Mouse (Mus musculus) adrenal gland, adult 18-20 months (tissue): ENCODE data around the gene Sh2b3. TPM values are rescaled to one million over a fixed set of nuclear protein-coding genes. Genes with fewer than 3 reads are reported as not detected.
"Not testable (repeated sequence)": the region's sequence is repeated elsewhere in the genome, so short reads cannot be mapped to it uniquely, and the experiment has no call there.

Experiments
- DNase-seq, 2 experiments: peaks; one replicate each; pipeline ENCODE4 v3.0.0; 2021 to 2022; ENCODE audit warnings: low spot score in 2 of 2
- long read RNA-seq, 2 experiments: library from polyadenylated mRNA; stranded (forward); transcript quantifications; one replicate each; pipeline ENCODE4 v2.0.0; 2021
- total RNA-seq, 2 experiments: library from RNA; stranded (reverse); gene quantifications; 1 replicate in 1 of 2; 2 replicates in 1 of 2; pipeline ENCODE4 v1.2.3; 2021

The Sh2b3 gene
- 10 to 100 TPM; 28.4 to 29.6 TPM for total RNA-seq
- long read RNA-seq, experiment 1, full-length matches to known transcripts = 17 of 33 reads
- long read RNA-seq, experiment 1, partial matches to known transcripts = 4 of 33 reads
- long read RNA-seq, experiment 1, other reads (novel, unspliced or antisense) = 12 of 33 reads
- long read RNA-seq, experiment 2, full-length matches to known transcripts = 21 of 43 reads
- long read RNA-seq, experiment 2, partial matches to known transcripts = 10 of 43 reads
- long read RNA-seq, experiment 2, other reads (novel, unspliced or antisense) = 12 of 43 reads

DNA sequence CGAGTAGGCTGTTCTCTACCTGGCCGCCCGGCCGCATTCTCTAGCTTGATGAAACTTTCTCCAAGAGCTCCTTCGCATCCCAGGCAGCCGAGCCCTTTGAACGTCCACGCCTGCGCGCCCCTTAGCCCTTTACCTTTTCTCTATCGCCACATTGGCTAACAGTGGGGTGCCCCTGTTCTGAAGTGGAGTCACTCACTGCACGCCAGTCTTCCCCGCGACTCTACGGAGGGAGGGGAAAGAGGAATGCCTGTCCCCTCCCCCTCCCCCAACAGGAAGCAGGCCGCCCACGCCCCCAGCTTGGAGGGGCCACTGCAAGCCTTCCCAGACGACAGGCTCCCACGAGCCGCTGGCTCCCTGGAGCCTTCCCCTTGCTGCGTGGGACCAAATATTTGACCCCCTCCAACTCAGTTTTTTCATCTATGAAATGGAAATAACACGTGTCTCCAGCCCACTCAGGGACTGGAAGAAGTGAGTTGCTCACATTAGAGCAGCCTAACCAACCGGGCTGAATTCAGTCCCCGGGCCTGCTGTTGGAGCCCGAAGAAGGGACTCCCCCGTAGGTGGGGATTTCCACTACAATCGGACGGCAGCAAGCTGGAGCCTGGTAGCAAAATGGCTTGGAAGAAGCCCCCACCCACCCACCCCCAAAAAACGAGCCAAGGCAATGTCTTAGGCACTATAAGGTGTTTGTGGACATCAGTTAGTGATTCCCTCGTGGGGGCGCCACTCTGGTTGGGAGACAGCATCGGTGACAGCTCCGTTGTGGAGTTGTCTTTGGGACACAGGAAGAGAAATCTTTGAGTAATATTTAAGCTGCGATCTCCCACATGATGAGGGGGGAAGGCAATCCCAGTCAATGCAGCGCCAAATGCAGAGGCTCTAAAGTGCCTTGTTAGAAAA, at the start of gene Sh2b3:
Gene Sh2b3 (minus strand): TSS at position 206 of the 900 bp plus-strand sequence.
- peak in 1 of 2 experiments; percentile 24 for DNase-seq

DNA sequence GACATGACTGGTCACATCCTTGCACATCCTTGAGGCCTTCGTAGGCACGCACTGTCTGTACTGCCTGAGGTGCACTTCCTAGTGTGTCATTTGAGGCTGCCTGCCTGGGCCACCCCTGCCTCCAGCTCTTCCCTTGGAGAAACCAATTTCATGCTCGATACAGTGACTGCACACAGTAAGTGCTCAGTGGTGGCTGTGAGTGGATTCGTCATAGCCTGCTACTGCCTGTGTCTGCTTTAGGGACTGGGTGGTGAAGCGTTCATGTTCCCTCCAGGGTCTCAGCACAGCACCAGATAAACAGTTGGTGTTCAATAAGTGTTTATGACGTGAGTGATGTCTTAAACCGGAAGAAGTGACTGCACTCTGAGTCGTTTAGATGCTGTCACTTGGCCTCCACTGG, 45.9 kb upstream of the Sh2b3 start:
- no peak for DNase-seq

DNA sequence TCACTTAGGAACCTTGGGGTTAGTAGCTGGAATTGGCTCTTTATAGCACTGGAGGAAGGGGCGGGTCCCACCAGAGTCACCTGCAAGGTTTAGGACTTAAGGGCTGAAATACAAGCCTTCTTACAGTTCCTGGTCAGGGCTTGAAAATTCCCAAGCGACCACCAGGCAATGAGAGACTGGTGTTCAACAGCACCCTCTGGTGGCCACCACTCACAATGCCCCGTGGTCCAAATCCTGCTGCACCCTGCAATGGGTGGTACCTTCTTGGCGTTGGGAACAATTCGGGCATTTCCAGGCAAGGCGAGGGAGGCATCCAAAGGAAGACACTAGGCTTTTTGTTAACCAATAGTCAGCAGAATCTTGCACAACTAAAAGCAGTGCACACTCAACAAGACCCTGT, 41.8 kb upstream of the Sh2b3 start:
- DNase-seq = peak; percentile 36 to 52

DNA sequence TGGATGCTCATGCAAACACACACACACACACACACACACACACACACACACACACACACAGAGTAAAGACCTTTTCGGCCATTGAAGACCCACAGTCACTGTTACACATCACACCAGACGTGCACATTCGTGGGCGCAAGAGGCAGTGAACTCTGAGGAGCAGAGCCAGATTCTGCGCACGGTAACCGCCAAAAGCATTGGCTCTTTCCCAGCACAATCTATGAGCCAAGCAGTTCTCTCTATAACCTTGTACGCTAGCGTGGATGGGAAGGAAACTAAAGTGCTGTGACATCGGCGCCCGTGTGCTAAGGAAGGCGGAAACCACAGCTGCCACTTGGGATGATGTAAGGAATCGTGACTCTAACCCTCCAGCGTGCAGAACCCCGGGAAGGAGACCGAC, 41.3 kb upstream of the Sh2b3 start:
- no peak for DNase-seq

DNA sequence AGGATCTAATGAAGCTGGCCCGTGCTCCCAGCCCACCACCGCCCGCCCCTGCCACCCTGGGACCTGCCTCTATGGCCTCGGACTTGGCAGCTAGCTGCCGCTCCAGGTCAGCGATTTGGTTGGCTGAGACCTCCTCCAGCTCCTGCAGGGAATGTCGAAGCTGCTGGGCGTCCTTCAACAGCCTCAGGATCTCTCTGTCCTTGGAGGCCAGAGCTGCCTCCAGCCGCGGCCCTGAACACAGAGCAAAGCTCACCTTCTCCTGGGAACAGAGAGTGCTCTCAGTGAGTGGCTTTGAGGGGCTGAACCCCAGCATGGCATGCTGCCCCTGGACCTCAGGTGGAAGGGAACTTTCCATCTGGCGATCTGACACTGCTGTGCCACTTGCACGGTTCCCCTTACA, 39.5 kb upstream of the Sh2b3 start:
- no peak for DNase-seq

DNA sequence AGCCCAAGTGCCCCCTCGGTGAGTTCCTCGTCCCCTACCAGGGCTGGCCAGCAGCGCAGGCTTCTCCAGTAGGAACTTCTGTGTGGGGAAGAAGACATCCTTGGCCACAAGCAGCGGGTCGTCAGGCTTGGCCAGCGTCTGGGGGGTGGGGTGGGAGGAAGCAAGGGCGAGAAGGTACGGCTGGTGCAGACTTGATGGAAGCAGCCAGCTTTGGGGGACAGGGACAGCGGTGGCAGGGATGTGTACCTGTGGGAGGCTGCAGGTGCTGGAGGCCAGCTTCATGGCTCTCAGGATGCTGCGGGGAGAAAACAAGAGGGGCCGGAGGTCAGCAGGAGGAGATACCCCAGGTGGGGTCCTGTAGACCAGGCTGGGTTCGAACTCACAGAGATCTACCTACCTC, 37.6 kb upstream of the Sh2b3 start:
- no peak for DNase-seq

DNA sequence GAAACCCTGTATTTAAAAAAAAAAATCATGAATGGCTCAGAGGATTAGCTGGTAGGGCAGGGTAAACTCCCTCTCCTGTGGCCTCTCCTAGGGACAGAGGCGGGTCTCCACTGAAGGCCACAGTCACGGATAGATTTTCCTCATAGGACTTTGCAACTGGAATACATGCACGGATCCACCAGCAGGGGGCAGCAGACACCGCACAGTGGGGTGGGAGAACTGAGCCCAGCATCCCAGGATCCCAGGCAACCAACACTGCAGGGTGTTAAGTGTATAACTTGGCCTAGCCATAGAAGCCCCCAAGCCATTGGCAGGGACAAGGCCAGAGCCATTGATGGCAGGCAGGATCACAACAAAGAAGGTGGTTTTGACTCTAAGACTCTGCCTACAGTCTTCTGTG, 34.7 kb upstream of the Sh2b3 start:
- DNase-seq = peak; percentile 90 to 94

DNA sequence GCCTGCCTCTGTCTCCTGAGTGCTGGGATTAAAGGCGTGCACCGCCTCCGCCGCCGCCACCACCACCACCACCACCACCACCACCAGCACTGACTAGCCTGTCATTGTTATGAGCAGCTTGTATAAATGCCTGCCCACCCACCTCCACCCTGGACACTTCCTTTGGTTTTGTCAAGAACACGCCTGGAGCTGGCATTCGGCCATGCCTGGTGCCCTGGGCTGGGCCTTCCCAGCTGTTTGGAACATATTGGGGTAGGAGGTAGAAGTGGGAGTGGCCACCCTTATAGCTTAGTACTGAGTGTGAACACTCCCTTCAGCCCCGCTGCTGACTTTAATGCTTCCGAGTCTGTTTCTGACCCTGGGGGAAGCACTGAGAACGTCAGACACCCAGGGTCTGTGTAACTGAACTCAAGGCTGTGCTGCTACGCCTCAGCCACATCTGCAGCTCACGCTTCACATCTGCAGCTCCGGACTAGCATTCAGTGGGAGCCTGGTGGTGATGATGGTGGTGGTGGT, 34.1 kb upstream of the Sh2b3 start:
- DNase-seq = no peak

DNA sequence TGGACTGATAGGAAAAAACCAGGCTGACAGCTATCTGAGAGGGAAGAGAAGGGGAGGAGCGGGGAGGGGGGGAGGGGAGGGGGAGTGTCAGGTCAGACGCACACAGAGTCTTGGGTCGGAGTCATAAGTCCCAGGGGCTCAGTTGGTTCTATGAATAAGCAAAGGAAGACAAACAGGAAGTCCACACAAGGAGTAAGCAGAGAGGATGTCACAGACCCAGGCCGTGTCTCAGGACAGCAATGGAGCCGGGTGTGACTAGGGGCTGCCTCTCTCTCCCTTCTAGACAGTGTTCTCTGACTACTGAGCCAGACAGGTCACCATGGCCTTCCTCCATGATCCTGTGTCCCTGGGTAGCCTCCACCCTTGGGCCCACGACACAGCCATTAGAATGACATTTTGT, 33.4 kb upstream of the Sh2b3 start:
- no peak for DNase-seq

DNA sequence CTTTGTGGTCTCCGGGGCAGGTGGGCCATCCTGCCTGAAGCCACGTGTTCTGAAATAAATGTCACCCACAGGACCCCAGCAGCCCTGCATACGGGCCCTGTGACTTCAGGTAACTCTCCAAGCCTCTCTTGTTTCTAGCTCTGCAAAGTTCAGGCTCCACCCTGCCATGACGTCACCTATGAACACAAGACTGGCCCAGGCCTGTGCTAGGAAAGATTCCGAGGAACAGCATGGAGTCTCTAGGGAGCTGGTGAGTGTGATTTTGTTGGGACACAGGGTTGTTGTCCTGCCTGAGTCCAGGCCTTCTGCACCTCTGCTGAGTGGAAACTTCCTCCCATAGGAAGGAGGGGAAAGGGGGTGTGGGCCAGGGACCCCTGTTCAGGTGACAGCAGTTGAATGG, 30.5 kb upstream of the Sh2b3 start:
- DNase-seq = no peak

DNA sequence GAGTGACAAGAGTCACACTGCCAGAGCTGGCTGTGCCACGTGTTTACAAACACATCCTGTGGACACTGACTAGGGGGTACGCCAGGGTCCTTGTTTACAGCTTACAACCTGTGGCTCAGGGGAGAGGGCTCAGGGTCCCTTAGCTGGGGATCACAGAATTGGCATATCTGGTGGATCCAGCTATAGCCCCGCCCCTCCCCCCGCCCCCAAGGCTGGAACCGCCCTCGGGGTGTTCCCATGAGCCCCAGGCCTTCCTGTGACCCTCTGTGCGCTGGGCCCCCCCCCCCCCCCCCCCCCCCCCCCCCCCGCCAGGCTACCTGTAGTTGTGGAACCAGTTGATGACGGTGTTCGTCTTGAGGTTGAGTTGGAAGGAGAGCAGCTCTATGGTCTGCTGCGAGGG, 26.9 kb upstream of the Sh2b3 start:
- DNase-seq = no peak

DNA sequence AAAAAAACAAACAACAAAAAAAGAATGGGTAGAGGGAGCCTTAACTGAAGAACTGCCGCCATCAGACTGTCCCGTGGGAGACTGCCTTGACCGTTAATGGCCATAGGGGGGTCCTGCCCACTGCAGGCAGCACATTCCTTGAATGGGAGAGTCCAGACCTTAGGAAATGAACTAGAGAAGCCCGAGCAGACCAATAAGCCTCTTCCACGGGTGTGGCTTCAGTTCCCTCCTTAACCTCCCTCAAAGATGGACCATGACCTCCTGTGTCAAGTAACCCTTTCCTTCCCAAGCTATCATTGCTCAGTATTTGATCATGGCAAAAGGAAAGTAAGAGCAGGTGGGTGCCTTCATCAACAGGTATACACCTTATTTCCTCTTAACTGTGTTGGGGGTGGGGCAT, 24.5 kb upstream of the Sh2b3 start:
- DNase-seq = no peak

DNA sequence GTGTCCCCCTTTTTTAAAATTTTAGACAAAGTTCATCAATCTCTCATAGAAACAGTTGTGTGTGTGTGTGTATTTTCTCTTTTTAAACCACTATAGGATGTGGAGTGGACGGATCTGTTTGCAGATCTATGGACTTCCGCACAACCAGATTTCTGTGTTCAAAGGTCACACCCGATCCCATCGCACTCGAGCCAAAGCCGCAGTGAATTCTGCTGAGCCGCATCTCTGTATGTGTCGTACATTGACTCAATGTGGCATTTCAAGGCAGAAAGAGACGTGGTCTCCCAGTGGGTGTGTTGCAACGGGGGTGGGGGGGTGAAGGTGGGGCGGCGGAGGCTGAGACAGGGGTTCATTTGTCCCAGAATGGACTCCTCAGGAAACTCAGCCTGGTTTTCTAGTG, 21.0 kb upstream of the Sh2b3 start:
- DNase-seq = no peak

DNA sequence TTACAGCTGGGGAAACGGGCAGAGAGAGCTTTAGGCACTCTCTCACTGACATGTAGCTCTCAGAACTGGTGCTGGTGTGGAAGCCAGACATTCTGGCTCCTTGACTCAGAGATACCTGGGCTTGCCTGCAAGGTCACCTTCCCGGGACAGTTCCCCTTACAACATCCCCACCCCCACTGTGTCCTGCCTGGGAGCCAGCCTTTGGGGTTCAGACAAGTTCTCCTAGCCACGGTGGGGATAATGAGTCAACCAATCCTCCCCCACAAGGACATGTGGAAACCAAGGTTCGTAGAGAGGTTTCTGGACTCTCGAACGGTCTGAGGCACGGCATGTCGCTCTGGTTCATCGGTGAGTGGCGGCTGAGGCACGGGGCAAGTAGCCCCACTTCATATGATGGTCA, 19.3 kb upstream of the Sh2b3 start:
- DNase-seq = no peak

DNA sequence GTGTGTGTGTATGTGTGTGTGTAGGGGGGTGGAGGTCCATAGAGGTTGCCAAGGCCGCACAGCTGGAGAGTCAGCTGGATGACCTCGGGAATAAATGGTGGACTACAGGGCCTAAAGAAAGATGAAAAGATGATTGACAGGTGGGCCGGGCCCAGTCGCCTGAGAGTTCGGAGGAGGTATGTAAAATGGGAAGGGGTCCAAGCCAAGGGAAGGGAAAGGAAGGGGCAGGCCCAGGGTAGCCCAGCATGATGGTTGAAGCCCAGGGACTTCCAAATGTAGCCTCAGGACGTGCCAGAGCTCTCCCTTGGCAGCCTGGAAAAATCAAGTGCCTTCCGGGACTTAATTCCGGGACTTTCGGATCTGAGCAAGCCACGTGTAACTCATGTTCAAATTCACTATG, 17.3 kb upstream of the Sh2b3 start:
- no peak for DNase-seq

DNA sequence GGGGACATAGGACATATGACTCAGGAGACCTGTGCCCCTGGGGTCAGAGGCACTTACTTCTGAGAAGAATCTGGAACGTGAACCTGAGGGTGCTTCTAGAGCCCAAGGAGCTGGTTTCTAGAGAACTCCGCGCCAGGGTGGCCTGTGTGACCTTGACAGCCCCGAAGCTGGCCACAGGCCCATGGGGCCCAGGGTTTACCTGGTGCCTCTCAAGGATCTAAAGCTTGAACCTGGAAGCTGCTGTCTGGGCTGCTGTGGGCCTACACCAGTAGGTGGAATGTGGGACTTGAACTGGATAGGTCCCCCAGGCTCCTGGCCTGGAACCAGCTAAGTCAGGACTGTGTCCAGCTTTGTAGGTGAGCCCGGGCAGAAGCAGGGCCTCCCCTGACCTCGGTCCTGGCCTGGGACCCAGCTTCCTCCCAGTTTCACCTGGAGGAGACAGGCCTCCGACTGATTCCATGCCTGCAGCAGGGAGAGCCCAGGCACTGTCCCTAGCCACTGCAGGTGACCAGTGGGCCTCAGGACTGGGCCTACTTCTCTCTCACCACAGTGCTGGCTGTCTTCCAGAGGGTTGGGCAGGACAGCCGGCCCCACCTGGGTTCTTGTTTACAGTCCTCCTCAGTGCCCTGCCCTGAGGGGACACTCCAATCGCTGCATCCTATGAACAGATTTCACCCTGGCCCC, 16.1 kb upstream of the Sh2b3 start:
- no peak for DNase-seq

DNA sequence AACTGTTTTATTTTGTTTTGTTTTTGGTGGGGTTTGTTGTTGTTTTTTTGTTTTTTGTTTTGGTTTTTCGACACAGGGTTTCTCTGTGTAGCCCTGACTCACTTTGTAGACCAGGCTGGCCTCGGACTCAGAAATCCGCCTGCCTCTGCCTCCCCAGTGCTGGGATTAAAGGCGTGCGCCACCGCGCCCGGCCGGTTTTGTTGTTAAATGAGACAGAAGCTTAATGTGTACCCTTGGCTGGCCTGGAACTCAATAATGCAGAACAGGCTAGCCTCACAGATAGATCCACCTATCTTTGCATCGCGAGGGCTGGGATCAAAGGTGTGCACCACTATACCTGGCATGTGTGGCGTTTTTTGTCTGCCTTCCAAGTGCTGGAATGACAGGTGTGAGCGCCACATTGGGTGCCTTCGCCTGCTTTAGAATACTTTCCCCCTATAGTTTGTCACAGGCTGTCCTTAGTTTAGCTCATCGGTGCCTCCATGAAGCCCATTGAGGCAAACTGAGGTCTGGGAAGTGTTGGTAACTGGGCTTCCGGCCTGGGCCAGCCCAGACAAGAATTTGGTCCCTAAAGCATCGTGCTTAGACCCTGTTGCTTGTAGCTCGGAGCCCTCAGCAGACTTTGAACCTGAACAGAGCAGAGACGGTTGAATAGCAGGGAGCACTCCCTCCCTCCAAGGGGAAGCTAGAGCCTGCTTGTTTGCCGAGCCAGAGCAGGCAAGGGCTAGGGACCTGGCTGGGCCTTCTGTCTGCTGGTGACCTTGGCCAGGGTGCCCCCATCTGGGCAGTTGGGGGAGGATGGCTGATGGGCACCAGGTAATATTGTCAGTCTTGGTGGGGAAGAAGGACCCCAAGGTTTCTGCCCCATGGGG, 12.3 kb upstream of the Sh2b3 start:
- DNase-seq = no peak

DNA sequence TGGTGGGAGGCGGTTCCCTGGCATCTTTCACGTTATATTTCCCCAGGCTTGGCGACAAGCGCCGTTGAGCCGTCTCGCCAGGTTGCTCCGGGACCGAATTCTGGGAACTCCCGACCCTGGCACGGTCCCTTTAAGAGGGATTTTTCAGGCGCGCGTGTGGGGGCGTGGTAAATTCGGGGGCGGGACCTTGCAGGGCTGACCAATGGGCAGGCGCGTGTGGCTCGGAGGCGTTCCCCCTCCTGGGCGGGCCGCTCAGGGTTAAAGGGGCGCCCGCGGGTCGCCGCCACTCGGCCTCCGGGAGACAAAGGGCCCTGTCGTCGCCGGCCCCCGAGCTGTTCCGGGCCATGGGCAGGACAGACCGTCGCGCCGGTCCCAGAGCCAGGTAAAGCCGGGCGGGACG, 11.3 kb upstream of the Sh2b3 start, which contains the start of gene Pheta1:
Gene Pheta1 (plus strand): TSS at position 242 of the 400 bp plus-strand sequence.
- DNase-seq = peak; percentile 92 to 93

DNA sequence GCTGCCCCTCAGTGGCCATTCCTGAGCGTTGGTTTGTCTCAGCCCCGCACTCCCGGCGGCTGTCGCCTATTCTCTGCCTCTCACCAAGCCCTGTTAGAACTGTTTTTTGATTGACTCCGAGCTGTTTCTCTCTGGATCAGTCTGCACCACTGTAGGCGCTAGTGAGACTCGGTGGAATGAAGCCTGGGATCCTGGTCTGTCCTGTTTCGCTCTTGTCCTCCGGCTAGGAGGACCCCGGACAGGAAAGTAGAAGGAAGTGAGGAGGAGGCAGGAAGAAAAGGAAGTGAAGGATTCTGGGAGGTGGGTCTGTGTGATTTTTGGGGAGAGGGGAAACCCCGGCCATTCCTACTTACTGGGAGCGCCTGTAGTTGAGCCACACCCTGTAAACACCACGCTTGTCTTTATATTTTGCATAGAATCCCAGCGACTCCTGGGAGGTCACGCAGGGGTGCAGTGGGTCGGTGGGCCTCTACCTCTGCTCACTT, 10.6 kb upstream of the Sh2b3 start:
- peak; percentile 33 to 50 for DNase-seq

DNA sequence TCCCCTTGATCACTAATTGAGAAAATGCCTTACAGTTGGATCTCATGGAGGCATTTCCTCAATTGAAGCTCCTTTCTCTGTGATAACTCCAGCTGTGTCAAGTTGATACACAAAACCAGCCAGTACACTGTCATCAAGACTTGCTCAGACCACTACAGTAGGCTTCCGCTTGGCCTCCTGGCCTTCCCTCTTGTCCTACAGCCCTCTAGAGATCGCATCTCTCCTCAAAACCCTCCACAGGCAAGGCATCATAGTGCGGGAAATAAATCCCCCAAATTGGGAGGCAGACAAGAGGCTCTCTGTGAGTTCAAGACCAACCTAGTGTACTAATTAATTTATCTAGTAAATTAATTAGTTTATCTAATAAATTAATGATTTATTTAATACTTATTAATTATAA, 9.8 kb upstream of the Sh2b3 start:
- DNase-seq = not testable (repeated sequence)
